Mouse (Mus musculus) stomach, postnatal 0 days (tissue): ENCODE measurements at regions not wholly inside any gene's neighbourhood (a gene's known extent, or its start where the extent isn't known, plus 50 kb on each side); places are given as distances from the start of the nearest gene placed in this dataset.

Experiments
- ATAC-seq: fragments of 200-750 bp; cut with Nextera tagmentation; 2 replicates; pipeline ENCODE4 v1.8.0; 2017; ENCODE audit not compliant: low FRiP score, low TSS enrichment
- DNase-seq: peaks from one replicate; pipeline ENCODE4 v3.0.0-alpha.2; 2016; ENCODE audit warnings: low spot score
- H3K27ac ChIP-seq: fragments of 300-500 bp; sonication (generic); replicated peaks from 2 replicates; pipeline ENCODE4 v1.5.1; 2014; ENCODE audit warnings: mild to moderate bottlenecking, control low read depth
- H3K27me3 ChIP-seq: fragments of 300-500 bp; sonication (generic); 2 replicates; pipeline ENCODE4 v1.6.1; 2014; ENCODE audit warnings: low read length; ENCODE audit not compliant: control insufficient read depth, insufficient read depth
- H3K36me3 ChIP-seq: fragments of 300-500 bp; sonication (generic); 2 replicates; pipeline ENCODE4 v1.6.1; 2014; ENCODE audit warnings: low read length, mixed read lengths; ENCODE audit not compliant: control insufficient read depth, insufficient read depth
- H3K4me1 ChIP-seq: fragments of 300-500 bp; sonication (generic); replicated peaks from 2 replicates; pipeline ENCODE4 v1.6.1; 2014; ENCODE audit warnings: antibody characterized with exemption; ENCODE audit not compliant: control insufficient read depth, insufficient read depth
- H3K4me2 ChIP-seq: fragments of 300-500 bp; sonication (generic); replicated peaks from 2 replicates; pipeline ENCODE4 v1.6.1; 2014; ENCODE audit warnings: low read depth, mild to moderate bottlenecking, control low read depth, moderate library complexity
- H3K4me3 ChIP-seq: fragments of 300-500 bp; sonication (generic); 2 replicates; pipeline ENCODE4 v1.5.1; 2014; ENCODE audit warnings: low read depth, low read length, control low read depth
- H3K9ac ChIP-seq: fragments of 300-500 bp; sonication (generic); 2 replicates; pipeline ENCODE4 v1.6.1; 2014; ENCODE audit warnings: mild to moderate bottlenecking, low read length, control low read depth, mixed read lengths
- H3K9me3 ChIP-seq: fragments of 300-500 bp; sonication (generic); 2 replicates; pipeline ENCODE4 v1.6.1; 2016; ENCODE audit warnings: low read length; ENCODE audit not compliant: control insufficient read depth
- CTCF ChIP-seq: IDR thresholded peaks from 2 replicates; pipeline ENCODE4 v1.5.1; 2016; ENCODE audit warnings: antibody characterized with exemption, low read depth, mild to moderate bottlenecking, moderate library complexity
- EP300 ChIP-seq: optimal IDR thresholded peaks from 2 replicates; pipeline ENCODE3; 2016; ENCODE audit warnings: antibody characterized with exemption
- WGBS: fragments of 180-500 bp; shearing (Covaris S2); extraction: QIAGEN DNeasy Blood & Tissue Kit; methylation state at CpG from one replicate; pipeline ENCODE4 v1.1.7; 2014; 5-methylcytosine and 5-hydroxymethylcytosine counted together

DNA sequence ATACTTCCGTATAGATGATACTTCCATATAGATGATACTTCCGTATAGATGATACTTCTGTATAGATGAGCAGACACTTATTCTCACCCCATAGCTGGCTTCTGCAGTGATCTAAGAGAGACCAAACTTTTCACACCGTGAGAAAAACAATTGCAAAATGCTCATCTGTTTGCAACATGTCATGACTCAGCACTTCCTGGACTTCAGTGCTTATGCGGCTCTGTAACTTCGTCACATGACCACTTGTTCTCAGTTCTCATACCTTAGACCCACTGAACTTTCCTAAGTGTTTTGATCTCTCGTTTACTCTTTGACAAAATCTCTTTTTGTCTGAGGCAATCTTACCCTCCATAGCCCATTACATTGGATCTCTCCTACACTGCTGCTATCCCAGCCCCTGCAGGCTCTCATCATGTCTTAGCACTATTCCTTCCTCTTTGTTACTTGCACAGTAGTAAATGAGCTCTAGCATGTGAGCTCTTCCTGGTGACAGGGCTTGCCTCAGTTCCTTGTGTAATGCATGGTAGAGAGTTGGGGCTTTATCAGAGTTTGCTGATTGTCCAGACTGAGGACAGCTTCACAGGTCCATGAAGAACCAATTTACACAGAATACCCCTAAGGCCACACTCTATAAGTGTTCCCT lies 245.7 kb upstream of the Thrb start:
- H3K27me3 ChIP-seq, result no peaks in the 10 kb centered on the region
- no peaks in the 10 kb centered on the region for H3K36me3 ChIP-seq
- no peak for TF ChIP-seq EP300
- TF ChIP-seq CTCF, result no peak
- no peak overlapping the region for H3K9ac ChIP-seq
- H3K4me3 ChIP-seq, result no peak overlapping the region
- ATAC-seq (no peak), DNase-seq (no peak)
- H3K4me2 ChIP-seq, result no peak overlapping the region
- H3K4me1 ChIP-seq, result no peaks in the 10 kb centered on the region
- 76% methylated on average over 6 of the region's 6 CpGs for WGBS
- no peaks in the 10 kb centered on the region for H3K9me3 ChIP-seq
- no peak overlapping the region for H3K27ac ChIP-seq

DNA sequence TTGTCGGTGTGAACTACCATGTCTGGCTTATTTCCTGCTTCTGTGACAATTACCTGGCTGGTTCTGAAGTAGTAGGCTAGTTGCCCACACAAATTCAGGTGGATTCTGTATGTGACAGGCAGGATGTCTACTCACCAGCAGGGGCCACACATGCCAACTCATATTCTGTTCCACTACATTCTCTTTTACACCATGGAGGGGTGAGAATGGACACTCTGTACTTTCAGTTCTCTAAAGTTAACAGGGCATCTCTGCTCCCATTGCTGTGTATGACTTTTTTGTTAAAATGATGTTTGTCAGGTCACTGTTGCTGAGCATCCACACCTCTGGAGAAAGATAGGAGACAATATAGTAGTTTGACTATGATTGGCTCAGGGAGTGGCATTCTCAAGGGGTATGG lies 232.3 kb upstream of the Thrb start:
- Histone ChIP-seq H3K36me3 (no peaks in the 10 kb centered on the region), H3K4me2 (no peak overlapping the region), H3K4me1 (no peaks in the 10 kb centered on the region), H3K27me3 (no peaks in the 10 kb centered on the region), H3K9ac (no peak overlapping the region), H3K4me3 (no peak overlapping the region), H3K27ac (no peak overlapping the region), H3K9me3 (no peaks in the 10 kb centered on the region)
- ATAC-seq (no peak), DNase-seq (no peak)
- 89% methylated on average over 1 of the region's 1 CpGs for WGBS
- TF ChIP-seq EP300, result no peak
- no peak for TF ChIP-seq CTCF

DNA sequence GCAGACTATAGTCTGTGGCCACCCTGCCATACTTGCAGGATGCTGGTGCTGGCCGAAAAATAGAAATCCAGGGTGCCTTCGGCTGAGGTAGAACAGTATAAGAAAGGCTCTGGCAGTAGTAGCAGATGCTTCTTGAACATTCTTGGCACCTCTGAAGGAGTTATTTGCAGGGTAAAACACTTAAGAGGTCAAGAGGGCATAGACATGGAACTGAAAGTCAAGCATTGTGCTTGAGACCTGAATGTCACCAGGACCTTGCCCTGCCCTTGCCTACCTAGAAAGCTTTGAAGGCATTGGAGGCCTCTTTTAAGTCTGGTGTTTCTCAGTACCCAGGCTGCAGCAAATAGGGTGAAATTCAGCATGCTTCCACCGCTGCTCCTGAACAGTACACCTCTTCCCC lies 230.9 kb upstream of the Thrb start:
- Histone ChIP-seq H3K36me3 (no peaks in the 10 kb centered on the region), H3K4me2 (no peak overlapping the region), H3K27me3 (no peaks in the 10 kb centered on the region), H3K27ac (no peak overlapping the region), H3K9ac (no peak overlapping the region), H3K4me1 (no peaks in the 10 kb centered on the region), H3K4me3 (no peak overlapping the region), H3K9me3 (no peaks in the 10 kb centered on the region)
- ATAC-seq, result no peak
- TF ChIP-seq CTCF, result no peak
- no peak for TF ChIP-seq EP300
- DNase-seq, result no peak
- WGBS, result 83% methylated on average over 3 of the region's 3 CpGs

DNA sequence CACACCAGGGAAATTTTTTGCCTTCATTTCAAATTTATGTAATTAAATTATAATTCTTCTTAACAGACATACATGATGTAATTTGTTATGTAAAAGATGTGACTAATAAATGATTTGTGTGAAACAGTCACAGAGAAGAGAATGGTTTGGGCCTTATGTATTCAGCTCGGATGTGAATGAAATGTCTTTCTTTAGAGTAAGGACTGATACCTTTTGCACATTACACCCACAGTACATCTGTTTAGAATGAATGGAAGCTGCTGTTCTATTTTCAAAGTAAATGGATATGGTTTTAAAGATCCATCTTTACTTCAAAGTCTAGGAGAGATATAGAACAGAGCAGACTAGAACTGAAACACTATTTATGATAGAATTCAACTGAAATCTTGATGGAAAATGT lies 226.7 kb upstream of the Thrb start:
- Histone ChIP-seq H3K9ac (no peak overlapping the region), H3K36me3 (no peaks in the 10 kb centered on the region), H3K4me1 (no peaks in the 10 kb centered on the region), H3K27ac (no peak overlapping the region), H3K4me2 (no peak overlapping the region), H3K4me3 (no peak overlapping the region), H3K27me3 (no peaks in the 10 kb centered on the region), H3K9me3 (no peaks in the 10 kb centered on the region)
- WGBS, result 65% methylated on average over 1 of the region's 1 CpGs
- DNase-seq, result no peak
- no peak for TF ChIP-seq CTCF
- TF ChIP-seq EP300, result no peak
- ATAC-seq, result no peak

DNA sequence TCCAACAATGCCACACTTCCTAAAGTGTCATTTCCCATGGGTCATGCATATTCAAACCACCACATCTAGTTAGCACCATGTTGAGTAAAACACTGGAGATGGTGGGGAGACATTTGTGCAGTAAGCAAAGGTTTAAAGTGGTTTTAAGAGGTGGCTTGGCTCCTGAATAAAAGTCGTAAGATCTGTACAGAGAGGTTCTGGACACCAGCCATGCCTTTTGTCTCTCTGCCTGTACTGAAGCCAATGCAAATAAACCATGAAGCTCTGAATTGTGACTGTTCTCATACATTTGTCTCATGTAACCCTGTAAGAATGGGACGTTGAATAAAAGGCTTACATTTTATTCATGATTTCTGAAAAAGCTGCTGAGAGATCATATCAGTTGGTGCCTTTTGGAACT lies 202.1 kb upstream of the Thrb start:
- Histone ChIP-seq H3K9ac (no peak overlapping the region), H3K9me3 (no peaks in the 10 kb centered on the region), H3K36me3 (no peaks in the 10 kb centered on the region), H3K4me2 (no peak overlapping the region), H3K27ac (no peak overlapping the region), H3K4me3 (no peak overlapping the region), H3K27me3 (no peaks in the 10 kb centered on the region), H3K4me1 (no peaks in the 10 kb centered on the region)
- no peak for DNase-seq
- WGBS, result 48% methylated on average over 2 of the region's 2 CpGs
- TF ChIP-seq EP300, result no peak
- no peak for ATAC-seq

DNA sequence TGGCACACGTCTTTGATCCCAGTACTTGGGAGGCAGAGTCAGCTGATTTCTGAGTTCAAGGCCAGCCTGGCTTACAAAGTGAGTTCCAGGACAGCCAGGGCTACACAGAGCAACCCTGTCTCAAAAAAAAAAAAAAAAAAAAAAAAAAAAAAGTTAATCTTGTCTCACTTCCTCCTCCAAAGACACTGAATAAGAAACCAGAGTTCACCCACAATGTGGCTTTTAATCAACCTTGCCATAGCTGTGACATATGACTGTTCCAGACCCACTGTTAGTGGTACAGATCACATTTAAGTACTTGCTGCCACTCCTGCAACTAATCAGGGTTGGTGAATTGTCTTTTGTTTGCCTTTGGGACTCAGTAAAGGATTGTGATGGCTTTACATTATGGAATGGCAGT lies 181.1 kb upstream of the Thrb start:
- no peak for ATAC-seq

More for the DNA sequence above, 181.1 kb upstream of the Thrb start:
- H3K4me2 ChIP-seq, result no peak overlapping the region
- 80% methylated on average over 1 of the region's 1 CpGs for WGBS
- H3K4me1 ChIP-seq, result no peaks in the 10 kb centered on the region
- H3K9ac ChIP-seq, result no peak overlapping the region
- no peak overlapping the region for H3K27ac ChIP-seq
- no peak for DNase-seq
- no peaks in the 10 kb centered on the region for H3K36me3 ChIP-seq
- H3K27me3 ChIP-seq, result no peaks in the 10 kb centered on the region
- H3K9me3 ChIP-seq, result no peaks in the 10 kb centered on the region
- no peak for TF ChIP-seq CTCF
- no peak for TF ChIP-seq EP300
- H3K4me3 ChIP-seq, result no peak overlapping the region
